Mouse (Mus musculus) lung, postnatal 25 days (tissue): Measurements from ENCODE around the gene Cnnm1.
A peak's percentile ranks its signal among the peaks of the same experiment; 100 is the strongest.

Source experiments
- DNase-seq: peaks from one replicate; pipeline ENCODE4 v3.0.0; 2022; ENCODE audit warnings: low spot score

Gene Cnnm1

GRCm38 (mm10) chr19:43440112-43440737, at the start of gene Cnnm1:
Cnnm1 (plus strand) TSS chr19:43440436.
- no peak for DNase-seq

- peak; percentile 45 for DNase-seq
Observed at GRCm38 (mm10) chr19:43396327-43396726, 43.9 kb upstream of the Cnnm1 start.

- no peak for DNase-seq
Observed at GRCm38 (mm10) chr19:43407181-43407580, 33.1 kb upstream of the Cnnm1 start.

DNA sequence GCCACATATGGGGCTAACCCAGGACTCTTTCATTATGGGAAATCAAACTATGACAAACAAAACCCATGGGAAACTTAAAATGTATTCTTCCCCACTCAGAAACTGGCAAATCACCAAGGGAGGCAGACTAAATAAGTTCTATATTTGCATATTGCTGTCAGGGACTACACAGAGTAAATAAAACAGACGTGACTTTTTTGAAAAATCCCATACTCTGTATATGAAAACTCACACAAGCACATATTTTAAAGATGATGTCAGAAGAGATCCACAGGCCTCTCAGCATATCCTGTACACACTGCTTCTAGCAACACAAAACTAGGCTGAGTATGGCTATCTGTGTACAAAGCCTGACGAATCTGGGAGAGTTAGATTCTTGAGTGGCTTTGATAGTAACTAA, 24.7 kb upstream of the Cnnm1 start:
- DNase-seq = no peak

- no peak for DNase-seq
Observed at GRCm38 (mm10) chr19:43420506-43420905, 19.7 kb upstream of the Cnnm1 start.

DNA sequence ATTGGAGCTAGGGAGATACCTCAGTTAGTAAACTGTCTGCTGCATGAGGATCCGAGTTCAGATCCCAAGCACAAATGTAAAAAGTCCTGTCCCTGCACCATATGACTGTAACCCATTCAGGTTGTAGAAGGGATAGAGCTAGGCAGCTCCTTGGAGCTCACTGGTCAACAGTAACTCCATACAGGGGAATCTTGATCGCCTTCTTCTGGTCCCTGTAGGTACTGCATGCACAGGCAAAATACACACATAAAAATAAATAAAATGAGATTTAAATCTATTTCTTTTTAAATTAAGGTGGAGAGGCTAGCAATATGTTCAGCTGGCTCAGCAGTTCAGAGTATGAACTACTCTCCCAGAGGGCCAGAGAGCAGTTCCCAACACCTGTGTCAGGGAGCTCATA, 16.2 kb upstream of the Cnnm1 start:
- DNase-seq = no peak

DNA sequence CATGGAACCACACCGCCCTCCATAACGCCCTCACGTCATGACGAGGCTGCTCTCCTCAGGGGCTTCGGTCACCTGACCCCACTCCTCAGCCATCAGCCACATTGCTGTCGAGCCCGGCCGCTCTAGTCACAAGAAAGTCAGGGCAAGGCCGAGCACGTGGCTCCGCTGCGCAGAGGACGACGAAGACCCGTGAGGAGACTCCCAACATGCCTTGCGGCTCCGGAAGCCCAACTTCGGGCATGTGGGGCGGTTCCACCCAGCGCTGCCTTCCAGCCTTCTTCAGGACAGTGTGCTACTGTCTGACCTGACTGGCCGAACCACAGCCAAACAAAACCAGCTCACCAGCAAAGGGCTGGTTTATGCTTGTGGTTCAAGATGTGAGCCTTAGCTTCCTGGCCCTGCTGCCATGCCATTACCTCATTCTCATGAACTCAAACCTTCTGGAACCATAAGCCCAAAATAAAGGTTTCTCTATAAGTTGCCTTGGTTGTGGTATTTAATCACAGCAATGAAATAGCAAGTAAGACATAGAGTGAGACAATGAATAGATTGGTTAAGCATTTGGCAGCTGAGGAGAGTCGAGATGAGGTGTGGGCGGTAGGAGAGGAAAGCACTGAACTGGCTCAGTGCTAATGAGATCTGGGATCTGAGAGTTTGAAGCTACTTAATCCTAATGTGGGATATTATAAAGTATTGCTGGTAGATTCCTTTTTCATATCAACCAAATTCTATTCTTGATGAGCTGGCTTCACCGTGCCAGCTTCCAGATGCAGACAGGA, 12.6 kb upstream of the Cnnm1 start:
- no peak for DNase-seq

DNA sequence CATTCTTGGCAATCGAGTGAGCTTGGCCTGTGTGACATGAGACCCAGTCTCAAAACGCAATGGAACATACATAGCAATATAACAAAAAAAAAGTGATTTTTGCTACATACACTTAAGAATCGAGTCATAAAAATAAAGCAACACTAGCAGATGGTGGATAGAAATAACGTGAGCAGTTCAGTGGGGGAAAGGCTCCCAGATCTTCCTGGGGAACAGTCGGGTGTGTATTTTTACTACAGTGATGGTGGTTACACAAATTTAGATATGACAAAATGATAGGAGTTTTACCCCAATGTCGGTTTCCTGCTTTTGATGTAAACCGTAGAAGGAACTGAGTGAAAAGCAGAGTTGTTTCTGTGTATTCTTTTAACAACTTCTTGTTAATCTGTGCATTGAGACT, 990 bp upstream of the Cnnm1 start:
- no peak for DNase-seq

GRCm38 (mm10) chr19:43440768-43441660, 778 bp downstream of the Cnnm1 start:
- DNase-seq = no peak

GRCm38 (mm10) chr19:43441661-43441990, 1.4 kb downstream of the Cnnm1 start:
- DNase-seq = no peak

DNA sequence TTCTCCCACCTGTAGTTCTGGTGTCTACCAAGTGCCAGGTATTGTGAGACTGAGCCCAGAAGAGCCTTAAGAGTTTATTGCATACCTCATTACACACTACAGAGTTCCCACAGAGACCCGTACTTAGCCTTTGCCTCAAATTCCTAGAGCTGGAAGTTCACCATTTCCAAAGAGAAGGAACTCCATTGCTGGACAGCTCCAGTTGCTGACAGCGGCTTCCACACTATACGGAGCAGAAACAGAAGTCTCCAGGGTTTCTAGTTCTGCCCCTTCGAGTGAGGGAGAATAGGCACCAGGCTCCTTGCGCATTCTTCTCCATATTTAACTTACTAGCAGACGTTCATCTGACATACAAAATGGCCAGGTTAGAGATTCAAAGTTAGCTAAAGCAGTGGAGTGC, 2.0 kb downstream of the Cnnm1 start:
- DNase-seq = no peak

DNA sequence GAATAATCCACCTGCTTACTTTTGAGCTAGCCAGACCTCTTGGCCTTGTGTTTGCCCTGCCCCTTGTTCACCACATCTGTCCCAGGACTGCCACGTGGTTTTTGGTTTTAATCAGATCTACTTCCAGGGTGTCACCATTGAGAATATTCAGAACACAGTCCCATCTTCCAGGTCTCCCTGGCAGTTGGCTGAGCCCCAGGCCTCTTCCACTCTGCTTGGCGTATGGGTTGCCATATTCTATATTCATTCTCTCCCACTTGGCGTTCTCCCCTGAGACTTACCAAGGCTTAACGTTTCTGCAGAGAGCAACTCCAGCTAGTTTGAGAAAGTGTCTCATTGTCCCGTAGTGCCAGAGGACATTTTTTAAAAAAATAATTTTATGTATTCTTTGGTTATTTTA, 2.7 kb downstream of the Cnnm1 start:
- no peak for DNase-seq

- no peak for DNase-seq
Observed at GRCm38 (mm10) chr19:43444636-43445205, 4.5 kb downstream of the Cnnm1 start.

- DNase-seq = no peak
Observed at GRCm38 (mm10) chr19:43451563-43451962, 11.3 kb downstream of the Cnnm1 start.

- no peak for DNase-seq
Observed at GRCm38 (mm10) chr19:43452176-43452575, 11.9 kb downstream of the Cnnm1 start.

GRCm38 (mm10) chr19:43453025-43453424, 12.8 kb downstream of the Cnnm1 start:
- no peak for DNase-seq

- DNase-seq = no peak
Observed at GRCm38 (mm10) chr19:43459948-43460347, 19.7 kb downstream of the Cnnm1 start.

DNA sequence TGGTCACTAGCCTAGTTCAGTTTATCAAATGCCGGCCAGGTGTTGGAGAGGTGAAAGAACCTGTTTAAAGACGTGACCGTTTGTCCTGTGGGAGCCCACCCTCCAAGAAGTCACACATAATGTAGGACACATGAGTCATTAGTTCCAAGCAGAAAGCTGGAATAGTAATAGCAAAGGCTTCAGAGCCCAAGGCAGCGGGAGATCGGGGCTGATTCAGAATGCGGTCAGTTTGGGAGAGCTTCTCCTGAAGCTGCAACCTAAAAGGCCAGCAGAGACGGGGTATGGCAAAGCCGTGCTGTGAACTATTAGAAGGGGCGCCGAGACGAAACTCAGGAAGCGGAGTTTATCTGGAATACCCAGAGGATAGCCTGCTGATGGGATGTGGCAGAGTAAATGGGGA, 20.2 kb downstream of the Cnnm1 start:
- no peak for DNase-seq

GRCm38 (mm10) chr19:43462141-43462540, 21.9 kb downstream of the Cnnm1 start:
- DNase-seq = no peak

DNA sequence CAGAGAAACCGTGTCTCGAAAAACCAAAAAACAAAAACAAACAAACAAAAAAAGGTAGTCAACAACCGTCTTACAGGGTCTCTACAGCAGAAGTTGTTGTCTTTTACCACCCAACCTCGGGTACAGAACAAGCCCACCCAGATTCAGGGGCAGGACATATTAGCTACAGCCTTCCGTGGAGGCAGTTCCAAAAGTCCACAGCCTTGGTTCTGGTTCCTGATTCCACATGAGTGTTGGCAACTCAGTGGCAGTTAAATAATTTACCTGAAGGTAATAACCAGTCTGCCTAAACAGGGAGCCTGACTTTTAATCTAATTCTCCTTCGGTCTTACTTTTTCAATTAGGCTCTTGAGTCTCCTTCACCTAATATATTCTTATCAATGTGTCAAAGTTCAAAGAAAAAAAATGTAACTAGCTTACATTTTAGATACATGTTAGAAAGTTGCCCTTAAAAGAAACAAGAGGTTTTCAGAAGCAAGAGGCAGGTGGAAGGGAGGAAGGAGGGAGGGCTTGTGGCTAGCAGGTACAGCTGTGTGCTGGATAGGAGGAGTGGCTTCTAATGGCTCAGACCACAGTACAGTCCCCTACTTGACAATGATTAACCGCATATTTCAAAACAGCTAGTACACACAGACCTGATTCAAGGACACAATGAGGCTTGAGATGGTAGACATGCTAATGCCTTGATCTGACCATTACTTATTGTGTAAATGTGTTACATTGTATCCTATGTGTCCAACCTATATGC, 23.5 kb downstream of the Cnnm1 start:
- no peak for DNase-seq

DNA sequence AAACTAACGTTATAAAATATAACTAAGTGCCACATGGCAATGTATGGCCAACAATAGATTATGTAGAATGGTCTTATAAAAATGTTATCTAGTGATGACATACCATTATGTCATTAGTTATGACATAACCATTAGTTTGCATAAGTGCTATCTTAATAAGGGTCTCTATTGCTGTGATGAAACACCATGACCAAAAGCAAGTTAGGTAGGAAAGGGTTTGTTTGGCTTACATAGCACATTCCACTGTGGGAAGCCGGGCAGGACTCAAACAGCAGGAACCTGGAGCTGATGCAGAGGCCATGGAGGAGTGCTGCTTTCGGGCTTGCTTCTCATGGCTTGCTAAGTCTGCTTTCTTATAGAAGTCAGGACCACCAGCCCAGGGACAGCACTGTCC, 24.1 kb downstream of the Cnnm1 start:
- DNase-seq = no peak

GRCm38 (mm10) chr19:43465076-43465475, 24.8 kb downstream of the Cnnm1 start:
- DNase-seq = no peak
